Mouse (Mus musculus) thymus, adult 2 months (tissue): ENCODE measurements at regions not wholly inside any gene's neighbourhood (a gene's known extent, or its start where the extent isn't known, plus 50 kb on each side); places are given as distances from the start of the nearest gene placed in this dataset.

Experiments
- DNase-seq: peaks from one replicate; pipeline ENCODE4 v3.0.0; 2021
- H3K27ac ChIP-seq: fragments of 200-500 bp; 2 replicates; pipeline ENCODE4 v1.5.1; 2012; ENCODE audit warnings: low read length, control low read depth; ENCODE audit not compliant: control insufficient read depth, insufficient read depth
- H3K27me3 ChIP-seq: fragments of 200-500 bp; 2 replicates; pipeline ENCODE4 v1.6.1; 2012; ENCODE audit warnings: mild to moderate bottlenecking, low read length, moderate library complexity, mixed read lengths; ENCODE audit not compliant: control insufficient read depth, insufficient read depth
- H3K36me3 ChIP-seq: fragments of 200-500 bp; 2 replicates; pipeline ENCODE4 v1.6.1; 2012; ENCODE audit warnings: mild to moderate bottlenecking, low read length, moderate library complexity; ENCODE audit not compliant: control insufficient read depth, insufficient read depth
- H3K4me1 ChIP-seq: fragments of 200-500 bp; replicated peaks from 2 replicates; pipeline ENCODE4 v1.6.1; 2012; ENCODE audit warnings: low read length; ENCODE audit not compliant: control insufficient read depth, insufficient read depth
- H3K4me3 ChIP-seq: fragments of 200-500 bp; 2 replicates; pipeline ENCODE4 v1.5.1; 2012; ENCODE audit warnings: mild to moderate bottlenecking, low read length, control low read depth, moderate library complexity; ENCODE audit not compliant: control insufficient read depth, insufficient read depth
- CTCF ChIP-seq: fragments of 200-500 bp; IDR thresholded peaks from 2 replicates; pipeline ENCODE4 v1.5.1; 2012; ENCODE audit warnings: mild to moderate bottlenecking, control low read depth, low read length, moderate library complexity, borderline replicate concordance; ENCODE audit not compliant: control insufficient read depth, poor library complexity, insufficient read depth; ENCODE audit errors: extremely low read depth
- POLR2A ChIP-seq: fragments of 200-500 bp; IDR thresholded peaks from 2 replicates; pipeline ENCODE4 v1.6.1; 2012; ENCODE audit warnings: mild to moderate bottlenecking, low read length, control low read depth, moderate library complexity; ENCODE audit not compliant: control insufficient read depth, poor library complexity, insufficient read depth; ENCODE audit errors: extremely low read depth
- WGBS: fragments of 180-500 bp; shearing (Covaris S2); methylation state at CpG from one replicate; pipeline ENCODE4 v1.1.7; 2018; 5-methylcytosine and 5-hydroxymethylcytosine counted together

- Histone ChIP-seq H3K4me1 (no peaks in the 10 kb centered on the region), H3K27ac (no peak overlapping the region), H3K27me3 (no peaks in the 10 kb centered on the region), H3K36me3 (no peaks in the 10 kb centered on the region), H3K4me3 (no peak overlapping the region)
- no peak for TF ChIP-seq POLR2A
- no peak for TF ChIP-seq CTCF
- DNase-seq, result no peak
- 22% methylated on average over 1 of the region's 1 CpGs for WGBS
Observed at GRCm38 (mm10) chr12:12547477-12547876, 285.5 kb downstream of the Fam49a start.

GRCm38 (mm10) chr12:12546372-12547031 is 284.6 kb downstream of the Fam49a start:
- 62% methylated on average over 5 of the region's 5 CpGs for WGBS
- TF ChIP-seq POLR2A, result no peak
- no peak for TF ChIP-seq CTCF
- H3K36me3 ChIP-seq, result no peaks in the 10 kb centered on the region
- no peak overlapping the region for H3K27ac ChIP-seq
- H3K27me3 ChIP-seq, result no peaks in the 10 kb centered on the region
- no peak overlapping the region for H3K4me3 ChIP-seq
- H3K4me1 ChIP-seq, result no peaks in the 10 kb centered on the region
- DNase-seq, result no peak

GRCm38 (mm10) chr12:12541076-12542070 is 279.4 kb downstream of the Fam49a start:
- Histone ChIP-seq H3K4me3 (no peak overlapping the region), H3K27me3 (no peaks in the 10 kb centered on the region), H3K36me3 (no peaks in the 10 kb centered on the region), H3K4me1 (no peaks in the 10 kb centered on the region), H3K27ac (no peak overlapping the region)
- DNase-seq, result no peak
- 89% methylated on average over 13 of the region's 13 CpGs for WGBS
- TF ChIP-seq POLR2A (no peak), CTCF (no peak)

- DNase-seq, result no peak
- Histone ChIP-seq H3K36me3 (no peaks in the 10 kb centered on the region), H3K4me3 (no peak overlapping the region), H3K4me1 (no peaks in the 10 kb centered on the region), H3K27ac (no peak overlapping the region), H3K27me3 (no peaks in the 10 kb centered on the region)
- WGBS, result 86% methylated on average over 3 of the region's 3 CpGs
- TF ChIP-seq CTCF (no peak), POLR2A (no peak)
Observed at GRCm38 (mm10) chr12:12539291-12539690, 277.4 kb downstream of the Fam49a start.

- TF ChIP-seq POLR2A (no peak), CTCF (no peak)
- Histone ChIP-seq H3K27me3 (no peaks in the 10 kb centered on the region), H3K4me1 (no peaks in the 10 kb centered on the region), H3K36me3 (no peaks in the 10 kb centered on the region), H3K4me3 (no peak overlapping the region), H3K27ac (no peak overlapping the region)
- no peak for DNase-seq
- 23% methylated on average over 2 of the region's 2 CpGs for WGBS
Observed at GRCm38 (mm10) chr12:12534779-12535178, 272.8 kb downstream of the Fam49a start.

GRCm38 (mm10) chr12:12530796-12531195 is 268.9 kb downstream of the Fam49a start:
- WGBS, result 91% methylated on average over 6 of the region's 6 CpGs
- DNase-seq, result no peak
- no peak overlapping the region for H3K4me3 ChIP-seq
- H3K36me3 ChIP-seq, result no peaks in the 10 kb centered on the region
- TF ChIP-seq POLR2A (no peak), CTCF (no peak)
- H3K4me1 ChIP-seq, result no peaks in the 10 kb centered on the region
- H3K27ac ChIP-seq, result no peak overlapping the region
- H3K27me3 ChIP-seq, result no peaks in the 10 kb centered on the region
